Mouse (Mus musculus): ENCODE measurements at regions not wholly inside any gene's neighbourhood (a gene's known extent, or its start where the extent isn't known, plus 50 kb on each side); places are given as distances from the start of the nearest gene placed in this dataset.

- TF ChIP-seq POLR2A (IDR thresholded peaks at IDR 0.05; ENCODE audit: insufficient read depth, low read depth, low read length): no peak
- no peak for TF ChIP-seq CTCF (IDR thresholded peaks at IDR 0.05; ENCODE audit: insufficient read depth, low read depth, low read length)
These were observed 95.9 kb upstream of the 1700066M21Rik start for GRCm38 (mm10) chr1:57281549-57281948.
